Mouse (Mus musculus): ENCODE results near the gene Lingo1. TPM values are rescaled to one million over a fixed set of nuclear protein-coding genes. Genes with fewer than 3 reads are reported as not detected.

Gene Lingo1
- polyA plus RNA-seq (2015; fragmentation: Nextera tagmentation; extraction: Ambion mirVana): 7.6 and 8.9 TPM in 2 replicates

- Histone ChIP-seq H3K4me2 (replicated peaks) (peak within 1 kb of the TSS; percentile 98), H3K4me1 (peaks cover 22% of the 10 kb centered on the region), H3K9me3 (replicated peaks) (no peaks in the 10 kb centered on the region), H3K36me3 (no peaks in the 10 kb centered on the region), H3K27ac (replicated peaks) (no peak within 1 kb of the TSS), H3K27me3 (peaks cover 74% of the 10 kb centered on the region), H3K9ac (peak within 1 kb of the TSS; percentile 12; the same call in 1 of the 2 replicates), H3K4me3 (replicated peaks) (peak within 1 kb of the TSS; percentile 53)
- ATAC-seq (ENCODE audit: insufficient number of reproducible peaks, low FRiP score, low TSS enrichment, low read depth): peak; percentile 66
- WGBS: under 1% methylated on average over 88 of the region's 88 CpGs
These were observed at the start of gene Lingo1 for GRCm38 (mm10) chr9:56795721-56796655. Gene Lingo1 (minus strand): TSS chr9:56796468.

- 50% methylated on average over 8 of the region's 8 CpGs for WGBS
- peaks cover 10% of the 10 kb centered on the region; the same call in 1 of the 2 replicates for H3K4me1 ChIP-seq
- H3K27ac ChIP-seq (replicated peaks): no peak overlapping the region
- peaks cover 10% of the 10 kb centered on the region for H3K27me3 ChIP-seq
- H3K9me3 ChIP-seq (replicated peaks): no peaks in the 10 kb centered on the region
- no peak overlapping the region for H3K4me2 ChIP-seq (replicated peaks)
- no peak for ATAC-seq (ENCODE audit: insufficient number of reproducible peaks, low FRiP score, low TSS enrichment, low read depth)
- no peak overlapping the region for H3K9ac ChIP-seq
- H3K4me3 ChIP-seq (replicated peaks): no peak overlapping the region
- no peaks in the 10 kb centered on the region for H3K36me3 ChIP-seq
These were observed 48.4 kb upstream of the Lingo1 start for GRCm38 (mm10) chr9:56844644-56845043.

GRCm38 (mm10) chr9:56843679-56844188 is 47.5 kb upstream of the Lingo1 start:
- 34% methylated on average over 7 of the region's 7 CpGs for WGBS
- H3K4me2 ChIP-seq (replicated peaks): no peak overlapping the region; the same call in 1 of the 2 replicates
- ATAC-seq (ENCODE audit: insufficient number of reproducible peaks, low FRiP score, low TSS enrichment, low read depth): no peak
- H3K27me3 ChIP-seq: peaks cover 16% of the 10 kb centered on the region
- no peak overlapping the region for H3K4me3 ChIP-seq (replicated peaks)
- H3K9me3 ChIP-seq (replicated peaks): no peaks in the 10 kb centered on the region
- H3K4me1 ChIP-seq: peaks cover 10% of the 10 kb centered on the region; the same call in 1 of the 2 replicates
- H3K9ac ChIP-seq: no peak overlapping the region
- no peak overlapping the region for H3K27ac ChIP-seq (replicated peaks)
- H3K36me3 ChIP-seq: no peaks in the 10 kb centered on the region

GRCm38 (mm10) chr9:56842303-56842719 is 46.0 kb upstream of the Lingo1 start:
- Histone ChIP-seq H3K4me1 (peaks cover 10% of the 10 kb centered on the region; the same call in 1 of the 2 replicates), H3K4me2 (replicated peaks) (no peak overlapping the region), H3K9me3 (replicated peaks) (no peaks in the 10 kb centered on the region), H3K27ac (replicated peaks) (no peak overlapping the region), H3K36me3 (no peaks in the 10 kb centered on the region), H3K4me3 (replicated peaks) (no peak overlapping the region), H3K27me3 (peaks cover 16% of the 10 kb centered on the region), H3K9ac (no peak overlapping the region)
- no peak for ATAC-seq (ENCODE audit: insufficient number of reproducible peaks, low FRiP score, low TSS enrichment, low read depth)
- 36% methylated on average over 3 of the region's 3 CpGs for WGBS

GRCm38 (mm10) chr9:56841864-56842263 is 45.6 kb upstream of the Lingo1 start:
- Histone ChIP-seq H3K4me1 (peaks cover 10% of the 10 kb centered on the region; the same call in 1 of the 2 replicates), H3K36me3 (no peaks in the 10 kb centered on the region), H3K4me2 (replicated peaks) (no peak overlapping the region), H3K27ac (replicated peaks) (no peak overlapping the region), H3K27me3 (peaks cover 16% of the 10 kb centered on the region), H3K9me3 (replicated peaks) (no peaks in the 10 kb centered on the region), H3K9ac (no peak overlapping the region), H3K4me3 (replicated peaks) (no peak overlapping the region)
- no peak for ATAC-seq (ENCODE audit: insufficient number of reproducible peaks, low FRiP score, low TSS enrichment, low read depth)

GRCm38 (mm10) chr9:56840721-56841120 is 44.5 kb upstream of the Lingo1 start:
- no peak overlapping the region for H3K4me3 ChIP-seq (replicated peaks)
- peaks cover 16% of the 10 kb centered on the region for H3K27me3 ChIP-seq
- no peaks in the 10 kb centered on the region for H3K36me3 ChIP-seq
- ATAC-seq (ENCODE audit: insufficient number of reproducible peaks, low FRiP score, low TSS enrichment, low read depth): peak; percentile 13; the same call in 1 of the 2 replicates
- no peak overlapping the region for H3K27ac ChIP-seq (replicated peaks)
- H3K4me1 ChIP-seq: peaks cover 10% of the 10 kb centered on the region; the same call in 1 of the 2 replicates
- WGBS: 64% methylated on average over 5 of the region's 5 CpGs
- no peaks in the 10 kb centered on the region for H3K9me3 ChIP-seq (replicated peaks)
- H3K9ac ChIP-seq: no peak overlapping the region
- H3K4me2 ChIP-seq (replicated peaks): no peak overlapping the region

- H3K27ac ChIP-seq (replicated peaks): no peak overlapping the region
- H3K4me1 ChIP-seq: peaks cover 11% of the 10 kb centered on the region
- no peaks in the 10 kb centered on the region for H3K9me3 ChIP-seq (replicated peaks)
- H3K9ac ChIP-seq: no peak overlapping the region
- no peaks in the 10 kb centered on the region for H3K36me3 ChIP-seq
- no peak overlapping the region for H3K4me2 ChIP-seq (replicated peaks)
- H3K27me3 ChIP-seq: 0 out of 2 replicates have a peak, but pooled peaks cover 6% of the 10 kb centered on the region
- H3K4me3 ChIP-seq (replicated peaks): no peak overlapping the region
- 76% methylated on average over 5 of the region's 5 CpGs for WGBS
- no peak for ATAC-seq (ENCODE audit: insufficient number of reproducible peaks, low FRiP score, low TSS enrichment, low read depth)
These were observed 38.9 kb upstream of the Lingo1 start for GRCm38 (mm10) chr9:56835152-56835551.

GRCm38 (mm10) chr9:56832900-56833299 is 36.6 kb upstream of the Lingo1 start:
- ATAC-seq (ENCODE audit: insufficient number of reproducible peaks, low FRiP score, low TSS enrichment, low read depth): no peak; the same call in 1 of the 2 replicates
- Histone ChIP-seq H3K9ac (no peak overlapping the region), H3K27ac (replicated peaks) (no peak overlapping the region), H3K27me3 (0 out of 2 replicates have a peak, but pooled peaks cover under 1% of the 10 kb centered on the region), H3K4me2 (replicated peaks) (no peak overlapping the region), H3K36me3 (no peaks in the 10 kb centered on the region), H3K4me3 (replicated peaks) (no peak overlapping the region), H3K9me3 (replicated peaks) (no peaks in the 10 kb centered on the region), H3K4me1 (peaks cover 16% of the 10 kb centered on the region)
- WGBS: 23% methylated on average over 6 of the region's 6 CpGs

GRCm38 (mm10) chr9:56831904-56832303 is 35.6 kb upstream of the Lingo1 start:
- H3K4me2 ChIP-seq (replicated peaks): no peak overlapping the region
- no peak for ATAC-seq (ENCODE audit: insufficient number of reproducible peaks, low FRiP score, low TSS enrichment, low read depth)
- H3K27ac ChIP-seq (replicated peaks): no peak overlapping the region
- H3K27me3 ChIP-seq: peaks cover 5% of the 10 kb centered on the region; the same call in 1 of the 2 replicates
- WGBS: 85% methylated on average over 3 of the region's 3 CpGs
- H3K4me3 ChIP-seq (replicated peaks): no peak overlapping the region
- no peak overlapping the region for H3K9ac ChIP-seq
- H3K9me3 ChIP-seq (replicated peaks): no peaks in the 10 kb centered on the region
- H3K36me3 ChIP-seq: no peaks in the 10 kb centered on the region
- peaks cover 16% of the 10 kb centered on the region for H3K4me1 ChIP-seq

- 22% methylated on average over 4 of the region's 4 CpGs for WGBS
- Histone ChIP-seq H3K4me1 (peaks cover 25% of the 10 kb centered on the region), H3K27ac (replicated peaks) (no peak overlapping the region), H3K9ac (no peak overlapping the region), H3K4me3 (replicated peaks) (no peak overlapping the region), H3K9me3 (replicated peaks) (no peaks in the 10 kb centered on the region), H3K27me3 (peaks cover 9% of the 10 kb centered on the region; the same call in 1 of the 2 replicates), H3K4me2 (replicated peaks) (no peak overlapping the region), H3K36me3 (no peaks in the 10 kb centered on the region)
- ATAC-seq (ENCODE audit: insufficient number of reproducible peaks, low FRiP score, low TSS enrichment, low read depth): no peak
These were observed 33.9 kb upstream of the Lingo1 start for GRCm38 (mm10) chr9:56830162-56830561.

- no peak for ATAC-seq (ENCODE audit: insufficient number of reproducible peaks, low FRiP score, low TSS enrichment, low read depth)
- H3K4me3 ChIP-seq (replicated peaks): no peak overlapping the region
- peaks cover 9% of the 10 kb centered on the region; the same call in 1 of the 2 replicates for H3K27me3 ChIP-seq
- no peaks in the 10 kb centered on the region for H3K36me3 ChIP-seq
- H3K4me2 ChIP-seq (replicated peaks): no peak overlapping the region
- no peak overlapping the region for H3K27ac ChIP-seq (replicated peaks)
- H3K9me3 ChIP-seq (replicated peaks): no peaks in the 10 kb centered on the region
- H3K4me1 ChIP-seq: peaks cover 25% of the 10 kb centered on the region
- H3K9ac ChIP-seq: no peak overlapping the region
- WGBS: 79% methylated on average over 6 of the region's 6 CpGs
These were observed 32.6 kb upstream of the Lingo1 start for GRCm38 (mm10) chr9:56828841-56829240.
